Mouse (Mus musculus): ENCODE data around the gene Zdhhc19.

Zdhhc19 gene

GRCm38 (mm10) chr16:32495965-32496364, at the start of gene Zdhhc19:
Zdhhc19 (plus strand) TSS chr16:32496265.
- no peak for DNase-seq (ENCODE audit: extremely low spot score, low read depth, low spot score)

- DNase-seq (ENCODE audit: extremely low spot score, low read depth, low spot score): no peak
Measured at GRCm38 (mm10) chr16:32446563-32447138, 49.4 kb upstream of the Zdhhc19 start.

- no peak for DNase-seq (ENCODE audit: extremely low spot score, low read depth, low spot score)
Measured at GRCm38 (mm10) chr16:32449665-32450064, 46.4 kb upstream of the Zdhhc19 start.

GRCm38 (mm10) chr16:32450133-32450532, 45.9 kb upstream of the Zdhhc19 start:
- DNase-seq (ENCODE audit: extremely low spot score, low read depth, low spot score): no peak

- no peak for DNase-seq (ENCODE audit: extremely low spot score, low read depth, low spot score)
Measured at GRCm38 (mm10) chr16:32453102-32453501, 43.0 kb upstream of the Zdhhc19 start.

GRCm38 (mm10) chr16:32454646-32455045, 41.4 kb upstream of the Zdhhc19 start:
- peak; percentile 22 for DNase-seq (ENCODE audit: extremely low spot score, low read depth, low spot score)

- no peak for DNase-seq (ENCODE audit: extremely low spot score, low read depth, low spot score)
Measured at GRCm38 (mm10) chr16:32456086-32456485, 40.0 kb upstream of the Zdhhc19 start.

- no peak for DNase-seq (ENCODE audit: extremely low spot score, low read depth, low spot score)
Measured at GRCm38 (mm10) chr16:32456761-32457160, 39.3 kb upstream of the Zdhhc19 start.

- no peak for DNase-seq (ENCODE audit: extremely low spot score, low read depth, low spot score)
Measured at GRCm38 (mm10) chr16:32457589-32458386, 38.3 kb upstream of the Zdhhc19 start.

GRCm38 (mm10) chr16:32460518-32460917, 35.5 kb upstream of the Zdhhc19 start:
- no peak for DNase-seq (ENCODE audit: extremely low spot score, low read depth, low spot score)

GRCm38 (mm10) chr16:32461713-32462112, 34.4 kb upstream of the Zdhhc19 start:
- DNase-seq (ENCODE audit: extremely low spot score, low read depth, low spot score): no peak

- DNase-seq (ENCODE audit: extremely low spot score, low read depth, low spot score): no peak
Measured at GRCm38 (mm10) chr16:32462950-32463349, 33.1 kb upstream of the Zdhhc19 start.

GRCm38 (mm10) chr16:32463426-32463825, 32.6 kb upstream of the Zdhhc19 start:
- DNase-seq (ENCODE audit: extremely low spot score, low read depth, low spot score): no peak

- no peak for DNase-seq (ENCODE audit: extremely low spot score, low read depth, low spot score)
Measured at GRCm38 (mm10) chr16:32464908-32465307, 31.2 kb upstream of the Zdhhc19 start.

- DNase-seq (ENCODE audit: extremely low spot score, low read depth, low spot score): no peak
Measured at GRCm38 (mm10) chr16:32468488-32468887, 27.6 kb upstream of the Zdhhc19 start.

- DNase-seq (ENCODE audit: extremely low spot score, low read depth, low spot score): no peak
Measured at GRCm38 (mm10) chr16:32469404-32470105, 26.5 kb upstream of the Zdhhc19 start.

GRCm38 (mm10) chr16:32472276-32473015, 23.6 kb upstream of the Zdhhc19 start:
- no peak for DNase-seq (ENCODE audit: extremely low spot score, low read depth, low spot score)

GRCm38 (mm10) chr16:32477315-32477714, 18.8 kb upstream of the Zdhhc19 start:
- DNase-seq (ENCODE audit: extremely low spot score, low read depth, low spot score): no peak

GRCm38 (mm10) chr16:32479415-32479814, 16.6 kb upstream of the Zdhhc19 start:
- no peak for DNase-seq (ENCODE audit: extremely low spot score, low read depth, low spot score)

GRCm38 (mm10) chr16:32484431-32484871, 11.6 kb upstream of the Zdhhc19 start:
- DNase-seq (ENCODE audit: extremely low spot score, low read depth, low spot score): no peak

- DNase-seq (ENCODE audit: extremely low spot score, low read depth, low spot score): no peak
Measured at GRCm38 (mm10) chr16:32485209-32485608, 10.9 kb upstream of the Zdhhc19 start.
